Mouse (Mus musculus): ENCODE measurements around the gene Gpnmb.

GRCm38 (mm10) chr6:49032783-49033182, 3.6 kb upstream of the Gpnmb start:
- TF ChIP-seq POLR2A (IDR thresholded peaks at IDR 0.05; ENCODE audit: borderline replicate concordance, insufficient read depth, low read length) (no peak), CTCF (IDR thresholded peaks at IDR 0.05; ENCODE audit: borderline replicate concordance, insufficient read depth, low read depth, low read length) (no peak)

All from cerebellum, adult 2 months (tissue).